Mouse (Mus musculus): ENCODE data around the gene Pdzd7. TPM values are rescaled to one million over a fixed set of nuclear protein-coding genes. Genes with fewer than 3 reads are reported as not detected.

The Pdzd7 gene
- not detected for polyA plus RNA-seq (2014; fragmentation: Illumina TruSeq; extraction: RNeasy Lipid Tissue Mini Kit (QIAGEN cat#74804); ENCODE audit: low read depth, low replicate concordance)

DNA sequence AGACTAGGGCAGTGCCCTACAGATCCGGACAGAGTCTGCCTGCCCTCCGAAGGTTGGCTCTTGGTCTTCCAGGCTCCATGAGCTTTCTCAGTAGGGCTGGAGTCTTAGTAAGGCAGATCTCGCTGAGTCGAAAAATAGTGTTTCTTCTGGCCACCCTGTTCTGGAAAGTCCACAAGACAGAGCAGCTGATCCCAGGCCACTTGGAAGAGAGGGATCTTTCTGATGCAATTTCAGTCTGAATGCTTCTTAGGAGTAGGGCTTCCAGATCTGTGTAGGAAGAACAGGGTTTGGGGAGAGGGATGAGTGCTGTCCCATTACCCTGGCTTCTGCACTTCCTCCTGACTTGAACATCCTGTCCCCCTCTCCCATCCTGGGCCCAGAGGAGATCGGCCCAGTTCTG lies at the start of gene Pdzd7:
TSS of gene Pdzd7 (minus strand) at position 67 of the 400 bp plus-strand sequence.

DNA sequence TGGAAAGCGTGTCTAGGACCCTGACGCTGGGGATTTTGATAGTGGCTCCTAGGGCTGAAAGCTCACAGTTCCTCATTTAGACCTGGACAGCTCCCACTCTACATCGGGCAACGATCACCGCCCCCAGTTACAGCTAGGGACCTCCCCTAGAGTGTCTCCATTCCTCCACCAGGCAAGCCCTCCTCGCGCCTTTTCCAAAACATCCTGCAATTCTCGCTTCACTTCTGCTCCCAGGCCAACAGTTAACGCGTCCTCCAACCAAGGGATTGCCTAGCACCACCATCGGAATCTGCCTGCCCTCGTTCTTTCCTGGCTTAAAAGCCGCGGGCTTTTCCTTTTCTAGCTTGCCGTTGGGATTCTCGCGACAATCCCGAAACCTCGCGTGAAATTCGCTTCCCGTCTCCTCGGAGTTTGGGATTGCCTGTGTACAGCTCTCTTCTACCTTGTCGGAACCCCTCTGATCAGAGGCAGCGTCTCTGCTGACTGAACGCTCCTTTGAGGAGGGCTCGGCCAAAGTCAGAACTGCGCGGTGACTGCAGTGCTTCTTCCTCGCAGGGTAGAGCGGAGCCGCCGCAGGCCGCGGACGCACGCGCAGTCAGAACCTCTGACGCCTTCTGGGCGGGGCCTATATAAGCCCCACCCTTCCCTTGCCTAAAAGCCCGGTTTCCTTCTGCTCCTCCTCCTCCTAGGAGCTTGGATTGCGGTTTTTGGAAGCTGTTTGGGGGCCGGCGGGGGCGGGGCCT lies 29.2 kb upstream of the Pdzd7 start, which contains the start of gene Kazald1:
TSS of gene Kazald1 (plus strand) at position 662 of the 743 bp plus-strand sequence.

GRCm38 (mm10) chr19:45047417-45047934 lies 2.0 kb upstream of the Pdzd7 start, which contains the start of gene Sfxn3:
TSS of gene Sfxn3 (plus strand) at chr19:45047503.

DNA sequence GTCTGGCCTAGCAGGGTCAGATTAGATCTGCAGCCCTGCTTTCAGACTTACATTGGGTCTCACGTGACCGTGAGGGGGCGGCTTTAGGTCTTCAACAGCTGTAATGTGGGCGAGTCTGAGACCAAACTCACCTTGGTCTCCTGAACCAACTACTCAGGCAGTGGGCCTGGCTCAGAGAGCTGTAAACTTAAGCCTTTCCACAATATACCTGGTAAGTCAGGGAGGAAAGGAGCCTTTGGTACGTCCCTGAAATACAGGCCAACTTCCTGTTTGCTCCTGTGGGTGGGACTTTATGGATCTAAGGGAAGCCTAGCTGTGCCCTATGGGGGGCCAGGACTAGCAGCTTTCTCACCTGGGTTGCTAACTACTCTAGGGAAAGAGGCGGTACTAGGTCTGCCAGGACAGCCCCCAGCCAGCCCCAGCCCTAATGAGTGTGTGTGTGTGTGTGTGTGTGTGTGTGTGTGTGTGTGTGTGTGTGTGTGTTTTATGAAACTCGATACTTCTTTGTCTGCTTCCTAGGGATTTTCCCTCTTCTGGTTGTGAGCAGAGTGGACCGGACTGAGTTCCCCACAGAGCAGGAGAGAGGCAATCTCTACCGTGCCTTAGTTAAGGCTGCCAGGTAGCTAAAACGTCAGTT lies 31.1 kb downstream of the Pdzd7 start, which contains the start of gene Lzts2:
TSS of gene Lzts2 (plus strand) at position 80 of the 637 bp plus-strand sequence.

GRCm38 (mm10) chr19:45005957-45006712 lies 39.4 kb downstream of the Pdzd7 start, which contains the start of gene Mrpl43:
TSS of gene Mrpl43 (minus strand) at chr19:45006442.

GRCm38 (mm10) chr19:45005444-45005843 lies 40.1 kb downstream of the Pdzd7 start, which contains the start of gene Twnk:
TSS of gene Twnk (plus strand) at chr19:45005663.

DNA sequence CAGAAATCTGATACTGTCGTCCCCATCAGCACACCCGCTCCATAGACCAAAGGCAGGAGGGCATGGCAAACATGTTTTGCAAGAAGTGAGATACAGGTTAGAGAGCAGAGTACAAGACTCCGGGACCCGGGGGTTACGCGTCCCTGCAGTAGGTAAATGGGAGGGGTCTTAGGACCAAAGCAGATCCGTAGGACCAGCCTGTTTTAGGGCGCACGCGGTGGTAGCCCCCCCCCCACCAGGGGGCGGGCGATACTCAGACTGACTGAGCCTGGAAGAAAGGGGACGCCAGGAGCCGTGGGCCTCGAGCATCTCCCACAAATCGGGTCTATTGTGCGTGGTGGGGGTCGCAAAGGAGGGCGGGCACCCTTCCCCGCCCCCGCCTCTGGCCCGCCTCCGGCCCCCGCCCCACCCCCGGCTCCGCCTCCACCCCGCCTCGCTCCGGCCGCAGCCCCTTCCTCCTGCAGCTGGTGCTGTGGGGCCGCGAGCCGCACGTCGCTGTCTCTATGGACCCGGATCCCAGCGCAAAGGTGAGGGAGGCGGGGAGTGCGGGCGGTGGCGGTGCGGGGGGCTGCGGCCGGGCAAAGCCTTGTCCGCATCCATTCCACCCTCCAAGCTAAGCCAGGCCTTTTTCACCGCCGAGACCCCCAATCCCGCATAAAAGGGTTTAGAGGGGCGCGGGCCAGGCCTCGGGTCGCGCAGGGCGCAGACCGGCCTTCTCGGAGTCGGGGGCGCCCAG lies 56.5 kb downstream of the Pdzd7 start, which contains the start of gene Sema4g:
TSS of gene Sema4g (plus strand) at position 271 of the 736 bp plus-strand sequence.

Other genes with a start within 250 kb of the Pdzd7 start
- gene Slf2, start 114.6 kb downstream of the Pdzd7 start, polyA plus RNA-seq (2014; fragmentation: Illumina TruSeq; extraction: RNeasy Lipid Tissue Mini Kit (QIAGEN cat#74804); ENCODE audit: low read depth, low replicate concordance), result 15.6 TPM
- gene Sema4g, start 56.6 kb downstream of the Pdzd7 start, polyA plus RNA-seq (2014; fragmentation: Illumina TruSeq; extraction: RNeasy Lipid Tissue Mini Kit (QIAGEN cat#74804); ENCODE audit: low read depth, low replicate concordance), result 0.18 TPM
- 28.4 TPM for gene Twnk, start 40.1 kb downstream of the Pdzd7 start, polyA plus RNA-seq (2014; fragmentation: Illumina TruSeq; extraction: RNeasy Lipid Tissue Mini Kit (QIAGEN cat#74804); ENCODE audit: low read depth, low replicate concordance)
- 58.0 TPM for gene Mrpl43, start 39.3 kb downstream of the Pdzd7 start, polyA plus RNA-seq (2014; fragmentation: Illumina TruSeq; extraction: RNeasy Lipid Tissue Mini Kit (QIAGEN cat#74804); ENCODE audit: low read depth, low replicate concordance)
- 49.0 TPM for gene Lzts2, start 31.3 kb downstream of the Pdzd7 start, polyA plus RNA-seq (2014; fragmentation: Illumina TruSeq; extraction: RNeasy Lipid Tissue Mini Kit (QIAGEN cat#74804); ENCODE audit: low read depth, low replicate concordance)
- 10.6 TPM for gene Sfxn3, start 1.8 kb upstream of the Pdzd7 start, polyA plus RNA-seq (2014; fragmentation: Illumina TruSeq; extraction: RNeasy Lipid Tissue Mini Kit (QIAGEN cat#74804); ENCODE audit: low read depth, low replicate concordance)
- 7.2 TPM for gene Kazald1, start 29.5 kb upstream of the Pdzd7 start, polyA plus RNA-seq (2014; fragmentation: Illumina TruSeq; extraction: RNeasy Lipid Tissue Mini Kit (QIAGEN cat#74804); ENCODE audit: low read depth, low replicate concordance)
- gene Tlx1, start 105.0 kb upstream of the Pdzd7 start, polyA plus RNA-seq (2014; fragmentation: Illumina TruSeq; extraction: RNeasy Lipid Tissue Mini Kit (QIAGEN cat#74804); ENCODE audit: low read depth, low replicate concordance), result not detected
- gene Lbx1, start 190.1 kb upstream of the Pdzd7 start, polyA plus RNA-seq (2014; fragmentation: Illumina TruSeq; extraction: RNeasy Lipid Tissue Mini Kit (QIAGEN cat#74804); ENCODE audit: low read depth, low replicate concordance), result not detected